Mouse (Mus musculus): ENCODE results near the gene Atox1.

DNA sequence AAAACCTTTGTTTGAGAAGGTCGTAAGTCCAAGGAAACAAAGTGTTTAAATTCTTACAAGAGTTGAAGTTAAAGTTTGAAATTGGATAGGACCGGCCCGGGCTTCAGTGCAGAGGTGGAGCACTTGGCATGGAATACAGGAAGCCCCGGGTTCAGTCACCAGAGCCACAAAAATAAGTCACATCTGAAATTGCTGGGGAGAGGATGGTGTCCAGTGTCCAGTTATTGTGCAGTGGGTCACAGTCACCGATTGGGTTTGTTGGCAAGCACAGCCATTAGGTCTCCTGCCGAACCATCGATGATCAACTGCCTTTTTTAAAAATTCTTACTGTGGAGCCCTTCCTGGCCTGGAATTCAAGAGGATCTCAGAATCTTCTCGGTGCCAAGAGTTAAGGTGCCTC is 9.7 kb upstream of the Atox1 start:
- TF ChIP-seq CTCF (IDR thresholded peaks at IDR 0.05; ENCODE audit: borderline replicate concordance, insufficient read depth, low read length) (no peak), POLR2A (IDR thresholded peaks at IDR 0.05; ENCODE audit: low read depth, low read length) (no peak)

Data from embryonic fibroblast, embryonic 13.5 days (primary cell).